Mouse (Mus musculus): ENCODE data around the gene Phactr2. TPM values are rescaled to one million over a fixed set of nuclear protein-coding genes. Genes with fewer than 3 reads are reported as not detected.

Gene Phactr2
- polyA plus RNA-seq, 1 experiment from 2014 or later: 27.9 TPM

DNA sequence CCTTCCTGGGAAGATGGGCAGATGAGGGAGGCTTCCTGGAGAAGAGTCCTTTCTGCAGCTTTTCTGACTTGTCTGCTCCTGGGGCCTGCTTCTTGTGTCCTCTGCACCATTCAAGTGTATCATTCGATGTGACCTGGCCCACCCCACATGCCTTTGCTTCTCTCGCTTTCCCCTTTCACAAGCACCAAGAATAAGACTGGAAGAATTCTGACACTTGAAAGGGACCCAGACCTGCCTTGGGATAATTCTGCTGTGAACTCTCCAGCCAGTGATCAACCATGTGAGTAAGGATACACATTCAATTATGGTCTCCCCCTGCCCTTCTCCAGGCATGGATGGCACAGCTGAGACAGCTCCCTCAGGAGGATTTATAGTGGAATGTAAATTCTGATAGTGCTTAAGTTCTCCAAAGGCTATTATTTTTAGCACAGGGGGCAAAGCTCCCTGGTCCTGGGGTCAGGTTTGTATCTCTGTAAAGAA lies 241.0 kb downstream of the Phactr2 start:
- H3K4me3 ChIP-seq (replicated peaks): no peak overlapping the region
- no peaks in the 10 kb centered on the region for H3K9me3 ChIP-seq (replicated peaks)
- no peak overlapping the region for H3K27ac ChIP-seq (replicated peaks)
- H3K36me3 ChIP-seq: peaks cover 6% of the 10 kb centered on the region; the same call in 1 of the 2 replicates
- no peak overlapping the region for H3K4me2 ChIP-seq (replicated peaks)
- no peak overlapping the region for H3K9ac ChIP-seq
- no peaks in the 10 kb centered on the region for H3K4me1 ChIP-seq
- no peak for ATAC-seq (ENCODE audit: insufficient number of reproducible peaks, low FRiP score, low TSS enrichment, low read depth)
- H3K27me3 ChIP-seq: no peaks in the 10 kb centered on the region
- 86% methylated on average over 2 of the region's 2 CpGs for WGBS

GRCm38 (mm10) chr10:13232443-13233142 lies 241.6 kb downstream of the Phactr2 start:
- no peak for ATAC-seq (ENCODE audit: insufficient number of reproducible peaks, low FRiP score, low TSS enrichment, low read depth)
- Histone ChIP-seq H3K27me3 (no peaks in the 10 kb centered on the region), H3K4me3 (replicated peaks) (no peak overlapping the region), H3K27ac (replicated peaks) (no peak overlapping the region), H3K4me1 (no peaks in the 10 kb centered on the region), H3K9me3 (replicated peaks) (no peaks in the 10 kb centered on the region), H3K36me3 (peaks cover 4% of the 10 kb centered on the region; the same call in 1 of the 2 replicates), H3K9ac (no peak overlapping the region), H3K4me2 (replicated peaks) (no peak overlapping the region)
- 68% methylated on average over 9 of the region's 9 CpGs for WGBS

- Histone ChIP-seq H3K27ac (replicated peaks) (no peak overlapping the region), H3K4me1 (0 out of 2 replicates have a peak, but pooled peaks cover 7% of the 10 kb centered on the region), H3K27me3 (no peaks in the 10 kb centered on the region), H3K9me3 (replicated peaks) (no peaks in the 10 kb centered on the region), H3K4me3 (replicated peaks) (no peak overlapping the region), H3K4me2 (replicated peaks) (no peak overlapping the region), H3K36me3 (peaks cover 4% of the 10 kb centered on the region; the same call in 1 of the 2 replicates), H3K9ac (no peak overlapping the region)
- no peak for ATAC-seq (ENCODE audit: insufficient number of reproducible peaks, low FRiP score, low TSS enrichment, low read depth)
- WGBS: 90% methylated on average over 7 of the region's 7 CpGs
Measured at GRCm38 (mm10) chr10:13230716-13231115, 243.5 kb downstream of the Phactr2 start.

- Histone ChIP-seq H3K27ac (replicated peaks) (peak overlapping the region; percentile 87), H3K36me3 (peaks cover 5% of the 10 kb centered on the region; the same call in 1 of the 2 replicates), H3K9me3 (replicated peaks) (no peaks in the 10 kb centered on the region), H3K4me3 (replicated peaks) (no peak overlapping the region), H3K9ac (no peak overlapping the region), H3K4me2 (replicated peaks) (no peak overlapping the region), H3K27me3 (no peaks in the 10 kb centered on the region), H3K4me1 (peaks cover 11% of the 10 kb centered on the region; the same call in 1 of the 2 replicates)
- ATAC-seq (ENCODE audit: insufficient number of reproducible peaks, low FRiP score, low TSS enrichment, low read depth): peak; percentile 76
- WGBS: 59% methylated on average over 7 of the region's 7 CpGs
Measured at GRCm38 (mm10) chr10:13225377-13226063, 248.7 kb downstream of the Phactr2 start.

DNA sequence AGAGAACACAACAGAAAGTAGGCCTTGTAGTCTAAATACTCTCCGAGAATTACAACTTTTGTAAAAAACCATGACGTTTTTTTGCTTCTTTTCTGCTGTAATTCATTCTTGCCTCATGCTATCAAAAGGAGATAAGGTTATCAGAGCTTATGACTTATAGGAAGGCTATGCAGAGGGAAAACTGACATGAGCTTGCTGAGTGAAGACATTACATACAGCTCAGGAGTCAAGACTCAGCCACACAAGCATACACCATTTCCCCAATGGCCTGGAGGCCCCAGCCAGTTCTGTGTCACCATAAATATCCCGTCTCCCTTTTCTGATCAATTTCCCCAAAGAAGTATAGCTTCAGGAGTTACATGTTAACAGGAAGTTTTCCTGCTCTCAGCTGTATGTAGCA lies 252.1 kb downstream of the Phactr2 start:
- H3K27me3 ChIP-seq: no peaks in the 10 kb centered on the region
- H3K36me3 ChIP-seq: peaks cover 5% of the 10 kb centered on the region; the same call in 1 of the 2 replicates
- ATAC-seq (ENCODE audit: insufficient number of reproducible peaks, low FRiP score, low TSS enrichment, low read depth): no peak
- H3K9ac ChIP-seq: no peak overlapping the region
- H3K27ac ChIP-seq (replicated peaks): no peak overlapping the region
- H3K4me2 ChIP-seq (replicated peaks): no peak overlapping the region
- no peaks in the 10 kb centered on the region for H3K9me3 ChIP-seq (replicated peaks)
- WGBS: 87% methylated on average over 3 of the region's 3 CpGs
- peaks cover 11% of the 10 kb centered on the region; the same call in 1 of the 2 replicates for H3K4me1 ChIP-seq
- no peak overlapping the region for H3K4me3 ChIP-seq (replicated peaks)

DNA sequence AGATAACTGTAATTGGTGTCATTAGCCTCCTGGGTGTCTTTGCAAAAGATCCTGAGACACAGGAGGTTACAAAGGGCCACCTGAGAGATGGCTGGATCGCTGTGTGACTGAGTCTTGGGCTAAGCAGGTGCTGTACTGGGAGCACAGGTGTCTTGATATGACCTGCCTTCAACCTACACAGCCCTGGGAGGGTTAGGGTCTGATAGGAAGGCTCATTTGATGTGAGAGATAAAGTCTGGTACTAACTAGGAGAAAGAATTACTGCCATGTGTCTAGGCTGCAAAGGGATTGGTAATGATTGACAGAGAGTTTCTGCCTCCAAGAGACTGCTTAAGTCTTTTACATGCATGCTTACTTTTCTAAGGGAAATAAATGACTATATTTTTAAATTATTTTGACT lies 254.2 kb downstream of the Phactr2 start:
- 51% methylated on average over 1 of the region's 1 CpGs for WGBS
- H3K36me3 ChIP-seq: peaks cover 5% of the 10 kb centered on the region; the same call in 1 of the 2 replicates
- no peak overlapping the region for H3K4me2 ChIP-seq (replicated peaks)
- no peaks in the 10 kb centered on the region for H3K9me3 ChIP-seq (replicated peaks)
- no peak overlapping the region for H3K9ac ChIP-seq
- H3K4me3 ChIP-seq (replicated peaks): no peak overlapping the region
- no peak overlapping the region for H3K27ac ChIP-seq (replicated peaks)
- no peak for ATAC-seq (ENCODE audit: insufficient number of reproducible peaks, low FRiP score, low TSS enrichment, low read depth)
- H3K4me1 ChIP-seq: peaks cover under 1% of the 10 kb centered on the region; the same call in 1 of the 2 replicates
- no peaks in the 10 kb centered on the region for H3K27me3 ChIP-seq

- H3K4me1 ChIP-seq: peaks cover 9% of the 10 kb centered on the region
- no peak overlapping the region for H3K9ac ChIP-seq
- no peak overlapping the region for H3K4me3 ChIP-seq (replicated peaks)
- no peak for ATAC-seq (ENCODE audit: insufficient number of reproducible peaks, low FRiP score, low TSS enrichment, low read depth)
- H3K27me3 ChIP-seq: no peaks in the 10 kb centered on the region
- H3K9me3 ChIP-seq (replicated peaks): no peaks in the 10 kb centered on the region
- no peaks in the 10 kb centered on the region for H3K36me3 ChIP-seq
- WGBS: 68% methylated on average over 12 of the region's 12 CpGs
- no peak overlapping the region for H3K4me2 ChIP-seq (replicated peaks)
- peak overlapping the region; percentile 66; the same call in 1 of the 2 replicates for H3K27ac ChIP-seq (replicated peaks)
Measured at GRCm38 (mm10) chr10:13213956-13214355, 260.3 kb downstream of the Phactr2 start.

- 59% methylated on average over 6 of the region's 6 CpGs for WGBS
- ATAC-seq (ENCODE audit: insufficient number of reproducible peaks, low FRiP score, low TSS enrichment, low read depth): peak; percentile 67
- Histone ChIP-seq H3K4me1 (peaks cover 11% of the 10 kb centered on the region), H3K27ac (replicated peaks) (0 out of 2 replicates have a peak overlapping the region, but pooled peaks have one; percentile 58), H3K4me2 (replicated peaks) (no peak overlapping the region), H3K27me3 (no peaks in the 10 kb centered on the region), H3K9ac (no peak overlapping the region), H3K4me3 (replicated peaks) (no peak overlapping the region), H3K36me3 (no peaks in the 10 kb centered on the region), H3K9me3 (replicated peaks) (no peaks in the 10 kb centered on the region)
Measured at GRCm38 (mm10) chr10:13212829-13213228, 261.4 kb downstream of the Phactr2 start.

- Histone ChIP-seq H3K27me3 (no peaks in the 10 kb centered on the region), H3K9ac (no peak overlapping the region), H3K4me1 (peaks cover 11% of the 10 kb centered on the region), H3K27ac (replicated peaks) (peak overlapping the region; percentile 58; the same call in 1 of the 2 replicates), H3K4me3 (replicated peaks) (no peak overlapping the region), H3K36me3 (no peaks in the 10 kb centered on the region), H3K4me2 (replicated peaks) (no peak overlapping the region), H3K9me3 (replicated peaks) (no peaks in the 10 kb centered on the region)
- no peak for ATAC-seq (ENCODE audit: insufficient number of reproducible peaks, low FRiP score, low TSS enrichment, low read depth)
- 70% methylated on average over 9 of the region's 9 CpGs for WGBS
Measured at GRCm38 (mm10) chr10:13212326-13212725, 261.9 kb downstream of the Phactr2 start.

GRCm38 (mm10) chr10:13209930-13210637 lies 264.1 kb downstream of the Phactr2 start:
- Histone ChIP-seq H3K4me2 (replicated peaks) (no peak overlapping the region), H3K4me3 (replicated peaks) (no peak overlapping the region), H3K9ac (no peak overlapping the region), H3K27ac (replicated peaks) (no peak overlapping the region), H3K27me3 (no peaks in the 10 kb centered on the region), H3K4me1 (peaks cover 11% of the 10 kb centered on the region), H3K9me3 (replicated peaks) (no peaks in the 10 kb centered on the region), H3K36me3 (no peaks in the 10 kb centered on the region)
- ATAC-seq (ENCODE audit: insufficient number of reproducible peaks, low FRiP score, low TSS enrichment, low read depth): no peak
- WGBS: 64% methylated on average over 8 of the region's 8 CpGs

- WGBS: 44% methylated on average over 3 of the region's 3 CpGs
- Histone ChIP-seq H3K9me3 (replicated peaks) (no peaks in the 10 kb centered on the region), H3K9ac (no peak overlapping the region), H3K27ac (replicated peaks) (0 out of 2 replicates have a peak overlapping the region, but pooled peaks have one; percentile 36), H3K4me2 (replicated peaks) (no peak overlapping the region), H3K36me3 (no peaks in the 10 kb centered on the region), H3K4me3 (replicated peaks) (no peak overlapping the region), H3K27me3 (no peaks in the 10 kb centered on the region), H3K4me1 (peaks cover 11% of the 10 kb centered on the region)
- no peak for ATAC-seq (ENCODE audit: insufficient number of reproducible peaks, low FRiP score, low TSS enrichment, low read depth)
Measured at GRCm38 (mm10) chr10:13209506-13209905, 264.7 kb downstream of the Phactr2 start.

Data from embryonic facial prominence, embryonic 15.5 days (tissue).